Mouse (Mus musculus) thymus, postnatal 0 days (tissue): ENCODE measurements at regions not wholly inside any gene's neighbourhood (a gene's known extent, or its start where the extent isn't known, plus 50 kb on each side); places are given as distances from the start of the nearest gene placed in this dataset.

ENCODE experiments used
- DNase-seq: peaks from one replicate; pipeline ENCODE4 v3.0.0-alpha.2; 2015; ENCODE audit warnings: low spot score

GRCm38 (mm10) chr14:72783248-72783647 is 73.4 kb upstream of the Fndc3a start:
- DNase-seq, result no peak

DNA sequence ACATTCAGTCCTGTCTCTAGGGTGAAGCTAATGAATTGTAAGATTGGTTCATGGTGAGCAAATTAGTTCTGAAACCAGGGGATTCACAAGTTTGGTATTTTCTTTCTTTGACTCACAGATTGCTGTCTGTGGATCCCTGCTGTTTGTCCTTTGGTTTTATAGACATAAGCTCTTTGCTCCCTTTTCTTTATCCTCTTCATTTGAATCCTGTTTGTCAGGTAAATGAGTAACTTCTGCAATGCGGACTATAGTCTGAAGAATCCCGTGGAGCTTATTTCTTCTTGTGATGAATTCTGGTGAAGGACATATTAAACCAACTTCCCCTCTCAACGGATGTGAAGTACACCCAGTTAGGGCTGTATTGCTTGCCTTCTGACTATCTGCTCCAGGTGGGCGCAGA is 69.6 kb upstream of the Fndc3a start:
- no peak for DNase-seq

- no peak for DNase-seq
These were observed 69.0 kb upstream of the Fndc3a start for GRCm38 (mm10) chr14:72778756-72779155.

- DNase-seq, result no peak
These were observed 68.2 kb upstream of the Fndc3a start for GRCm38 (mm10) chr14:72777927-72778560.

GRCm38 (mm10) chr14:72770237-72770636 is 60.4 kb upstream of the Fndc3a start:
- no peak for DNase-seq

DNA sequence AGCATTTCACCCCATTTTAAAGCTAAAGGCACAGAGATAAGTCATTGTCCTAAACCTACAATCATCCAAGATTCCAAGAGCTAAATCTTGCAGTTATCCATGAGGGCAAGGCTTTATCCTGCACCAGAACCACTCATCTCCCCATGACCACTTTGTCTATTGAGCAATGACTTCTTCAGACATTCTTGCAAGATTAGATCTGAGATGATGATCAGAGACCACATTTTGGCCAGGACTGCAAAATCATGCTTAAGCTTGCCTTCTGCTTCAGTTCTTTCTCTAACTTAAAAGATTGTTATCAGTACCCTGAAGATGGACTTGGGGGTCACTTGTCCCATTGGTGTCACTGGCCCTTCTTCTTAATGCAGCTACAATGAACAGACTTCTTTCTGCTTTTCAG is 50.3 kb upstream of the Fndc3a start:
- DNase-seq, result no peak
